Mouse (Mus musculus): ENCODE results near the gene Btbd10. TPM values are rescaled to one million over a fixed set of nuclear protein-coding genes. Genes with fewer than 3 reads are reported as not detected.

Btbd10 gene
- 9.2 and 12.3 TPM in 2 replicates for polyA plus RNA-seq (2012)

GRCm38 (mm10) chr7:113368746-113369619 is at the start of gene Btbd10:
TSS of gene Btbd10 (minus strand) at chr7:113369392.

GRCm38 (mm10) chr7:113388470-113388869 is 19.3 kb upstream of the Btbd10 start, which contains the start of gene Pth:
TSS of gene Pth (minus strand) at chr7:113388570.

Other genes with a start within 250 kb of the Btbd10 start
- 2.3 TPM in 2 replicates for gene Arntl, start 161.9 kb downstream of the Btbd10 start, polyA plus RNA-seq (2012)
- gene Pth, start 19.2 kb upstream of the Btbd10 start, polyA plus RNA-seq (2012) = not detected in 2 replicates
- 8.7 and 9.6 TPM in 2 replicates for gene Far1, start 144.4 kb upstream of the Btbd10 start, polyA plus RNA-seq (2012)